Mouse (Mus musculus) left cerebral cortex, postnatal 36 days (tissue): ENCODE results near the gene Nav2. TPM values are rescaled to one million over a fixed set of nuclear protein-coding genes. Genes with fewer than 3 reads are reported as not detected.

Experiments
- DNase-seq, 2 experiments: peaks; one replicate each; pipeline ENCODE4 v3.0.0; 2021 to 2022; ENCODE audit warnings: low spot score in 2 of 2, mixed read lengths in 1 of 2
- intact Hi-C: fragments of 180-260 bp; cut with DNase I; formaldehyde crosslinking; loops from one replicate; pipeline ENCODE4 v1.15.1; 2025
- total RNA-seq, 2 experiments: library from RNA; stranded (reverse); gene quantifications; 2 replicates each; pipeline ENCODE4 v1.2.3; 2021

Gene Nav2
- total RNA-seq, 2 experiments from 2014 or later, result 62.0 to 120 TPM

DNA sequence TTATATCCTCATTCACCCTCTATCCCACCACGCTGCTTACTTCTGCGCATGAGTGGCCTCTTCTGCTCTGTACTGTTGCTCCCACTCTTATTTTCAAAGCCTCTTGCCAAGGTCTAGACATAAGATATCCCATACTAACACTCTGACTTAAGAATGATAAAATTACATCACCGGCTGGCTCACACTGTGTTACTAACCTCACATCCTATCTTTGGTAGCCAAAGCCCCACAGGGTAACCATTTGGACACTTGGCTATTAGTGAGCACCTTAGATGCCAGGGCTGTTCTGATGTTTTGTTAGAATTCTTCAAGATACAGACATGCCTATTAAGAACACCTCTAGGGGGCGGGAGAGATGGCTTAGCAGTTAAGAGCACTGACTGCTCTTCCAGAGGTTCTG is 502.4 kb downstream of the Nav2 start:
- intact Hi-C loops, result no loop called here
- no peak for DNase-seq

DNA sequence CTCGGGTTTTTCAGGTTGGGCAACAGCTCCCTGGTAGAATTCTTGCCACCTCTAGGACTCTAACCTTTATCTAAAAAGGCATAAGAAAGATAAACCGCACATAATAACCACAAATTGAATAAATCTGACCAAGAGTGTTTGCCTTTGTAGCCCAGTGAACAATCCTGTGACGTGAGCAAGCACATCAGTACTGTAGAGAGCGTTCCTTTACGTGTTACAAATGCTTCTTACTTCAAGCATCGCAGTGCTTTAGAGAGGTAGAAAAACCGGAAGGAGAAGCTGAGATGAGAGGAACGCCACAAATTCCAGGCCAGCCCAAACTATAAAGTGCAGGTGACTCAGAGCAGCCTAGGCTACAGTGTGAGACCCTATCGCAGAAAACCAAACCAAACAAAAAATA is 503.3 kb downstream of the Nav2 start:
- intact Hi-C loops, result no loop called here
- DNase-seq, result no peak

DNA sequence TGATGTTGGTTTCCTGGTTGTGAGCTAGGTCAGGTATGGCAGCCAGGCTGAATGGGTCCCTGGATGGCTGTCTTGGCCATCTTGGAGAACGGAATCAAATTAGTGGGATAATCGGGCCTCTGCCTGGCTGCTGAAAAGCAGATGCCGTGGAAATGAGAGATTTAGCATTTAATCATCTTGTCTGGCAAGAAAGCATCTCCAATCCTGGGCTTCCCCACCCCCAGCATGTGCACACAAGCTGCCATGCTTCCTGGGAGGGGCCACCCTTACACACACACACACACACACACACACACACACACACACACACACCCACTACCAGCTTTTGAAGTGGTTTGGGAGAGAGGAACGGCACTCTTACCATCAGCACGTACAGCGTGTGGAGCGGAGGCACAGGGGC is 506.6 kb downstream of the Nav2 start:
- intact Hi-C loops, result no loop called here
- DNase-seq, result no peak

DNA sequence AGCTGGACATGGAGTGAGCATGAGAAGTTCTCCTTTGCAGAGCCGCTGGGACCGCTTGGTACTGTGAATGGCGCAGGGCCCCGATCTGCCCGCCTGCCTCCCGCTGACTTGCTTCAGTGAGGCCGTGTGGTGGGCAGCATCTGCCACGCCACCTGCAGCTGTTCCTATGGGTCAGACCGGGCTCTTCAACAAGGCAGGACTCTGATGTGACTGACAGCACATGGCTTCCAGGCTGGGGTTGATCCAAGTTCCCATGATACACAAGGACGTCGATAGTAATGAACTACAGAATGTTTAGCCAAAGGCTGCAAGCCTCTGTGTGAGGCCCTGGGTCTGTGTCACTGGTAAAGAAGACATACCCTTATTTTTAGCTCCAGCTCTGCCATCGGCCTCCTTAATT is 507.2 kb downstream of the Nav2 start:
- DNase-seq, result no peak
- intact Hi-C loops, result no loop called here

DNA sequence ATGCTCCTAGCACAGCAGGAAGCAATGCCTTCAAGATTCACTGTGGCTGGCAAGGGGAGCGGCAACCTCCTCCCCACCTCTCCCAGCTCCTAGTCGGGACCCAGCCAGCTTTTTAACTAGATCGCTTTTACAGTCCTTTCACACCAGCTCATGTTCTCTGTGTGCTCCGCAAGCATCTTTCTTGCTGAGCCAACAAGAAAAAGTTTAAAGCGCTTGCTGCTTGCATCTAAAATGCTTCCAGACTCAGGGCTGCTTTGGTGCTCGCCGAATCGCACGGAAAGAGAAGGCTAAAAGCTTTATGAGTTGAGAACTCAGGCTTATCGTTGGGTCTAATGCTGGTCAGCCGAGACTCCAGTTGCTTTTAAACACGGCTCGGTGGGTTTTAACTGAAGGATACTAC is 510.3 kb downstream of the Nav2 start:
- DNase-seq, result no peak
- intact Hi-C loops, result no loop called here

DNA sequence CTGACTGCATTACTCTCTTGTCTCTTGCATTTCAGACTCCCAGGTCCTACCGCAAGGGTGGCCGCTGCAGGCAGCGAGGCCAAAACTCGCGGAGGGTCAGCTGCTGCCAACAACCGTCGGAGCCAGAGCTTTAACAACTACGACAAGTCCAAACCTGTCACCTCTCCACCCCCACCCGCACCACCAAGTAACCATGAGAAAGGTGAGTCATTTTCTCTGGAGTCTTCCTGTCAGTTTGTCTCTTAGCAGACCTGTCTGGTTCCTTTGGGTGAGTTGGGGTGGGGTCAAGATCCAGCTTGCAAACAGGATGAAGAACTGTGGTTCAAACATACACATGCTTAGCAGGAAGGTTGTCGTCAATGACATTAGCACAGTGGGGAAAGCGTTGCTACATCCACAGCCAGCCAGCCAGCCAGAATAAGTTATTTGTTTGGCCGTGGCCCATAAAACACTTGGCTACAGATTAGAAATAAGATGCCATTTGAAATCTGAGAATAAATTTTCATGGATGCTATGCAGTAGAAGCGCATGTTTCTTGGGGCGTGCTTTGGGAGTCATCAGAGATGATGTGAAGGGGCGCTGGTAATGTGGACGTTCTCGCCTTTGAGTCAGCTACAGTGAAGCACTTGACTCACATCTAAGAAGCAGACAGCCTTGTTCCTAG is 511.8 kb downstream of the Nav2 start:
- intact Hi-C loops, result no loop called here
- DNase-seq, result no peak

DNA sequence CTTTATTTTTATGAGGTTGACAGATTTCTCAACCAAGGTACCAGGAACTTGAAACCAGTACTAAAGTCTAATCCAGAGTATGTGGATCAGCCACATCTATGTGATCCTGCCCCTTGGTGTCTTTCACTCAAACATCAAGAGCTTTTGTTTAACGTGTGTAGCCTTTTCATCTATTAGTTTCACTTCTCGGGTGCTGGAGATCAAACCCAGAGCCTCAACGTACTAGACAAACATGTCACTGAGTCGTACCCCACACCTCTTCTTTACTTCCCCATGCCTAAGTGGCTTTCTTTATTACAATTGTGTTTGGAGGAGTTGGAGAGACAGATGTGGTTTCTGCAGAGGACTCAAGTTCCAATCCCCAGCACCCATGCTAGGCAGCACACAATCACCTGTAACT is 512.7 kb downstream of the Nav2 start:
- DNase-seq, result no peak
- intact Hi-C loops, result no loop called here

DNA sequence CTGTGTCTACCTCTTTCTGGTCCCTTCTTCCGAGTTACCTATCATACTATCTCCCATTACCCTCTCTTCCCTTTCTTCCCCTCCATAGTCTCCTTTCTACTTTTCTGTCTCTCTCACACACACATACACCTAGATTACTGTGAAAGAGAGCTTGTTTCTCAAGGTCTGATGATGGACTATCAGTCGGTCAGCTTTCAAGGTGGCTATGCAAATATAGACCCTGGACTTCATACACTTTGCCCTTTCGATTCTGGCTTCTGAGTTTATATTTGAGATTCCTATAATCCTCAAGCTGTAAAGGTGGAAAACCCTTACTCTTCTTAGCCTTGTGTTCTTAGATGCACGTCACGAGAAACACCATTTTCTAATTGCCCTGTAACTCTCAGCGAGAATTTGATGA is 515.4 kb downstream of the Nav2 start:
- intact Hi-C loops, result no loop called here
- DNase-seq, result no peak

DNA sequence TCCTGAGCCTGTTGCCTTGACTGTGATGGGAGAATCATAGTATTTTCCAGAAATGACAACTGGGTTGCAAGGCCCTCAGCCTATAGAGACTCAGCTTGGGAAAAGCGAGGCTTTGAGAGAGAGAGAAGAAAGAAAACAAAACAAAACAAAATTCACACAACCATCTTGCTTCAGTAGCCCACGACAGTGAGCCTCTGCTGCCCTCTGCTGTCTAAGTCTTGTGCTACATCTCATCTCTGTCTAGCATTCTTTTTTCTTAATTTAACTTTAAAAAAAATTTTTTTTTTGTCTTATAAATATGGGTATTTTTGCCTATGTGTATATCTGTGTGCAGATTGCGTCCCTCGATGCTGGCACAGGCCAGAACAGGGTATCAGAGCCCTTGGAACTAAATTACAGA is 517.5 kb downstream of the Nav2 start:
- DNase-seq, result no peak
- intact Hi-C loops, result loop anchor here (2.0 to 5.0 kb wide), 4 partner anchors 27 to 293 kb away; no protein-coding TSS in a partner anchor

DNA sequence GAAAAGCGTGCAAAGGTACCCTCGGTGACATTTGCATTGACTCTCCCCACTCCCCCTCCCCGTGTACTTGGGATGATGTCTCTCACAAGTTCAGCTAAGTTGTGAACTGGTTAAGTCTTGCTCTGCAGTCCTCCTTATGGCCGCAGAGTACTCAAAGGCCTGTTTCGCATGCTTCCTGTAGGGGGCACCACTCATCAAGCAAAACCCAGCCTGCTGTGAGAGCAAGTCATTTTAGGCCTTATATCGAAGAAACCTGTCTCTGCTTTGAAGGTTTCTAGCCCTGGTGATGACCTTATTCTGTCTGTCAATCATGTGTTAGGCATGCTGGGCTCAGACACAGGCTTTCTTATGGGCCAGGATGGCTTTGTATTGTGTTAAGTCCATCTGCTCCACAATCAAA is 519.3 kb downstream of the Nav2 start:
- no peak for DNase-seq
- intact Hi-C loops, result loop anchor here (2.0 to 5.0 kb wide), 4 partner anchors 29 to 295 kb away; no protein-coding TSS in a partner anchor

DNA sequence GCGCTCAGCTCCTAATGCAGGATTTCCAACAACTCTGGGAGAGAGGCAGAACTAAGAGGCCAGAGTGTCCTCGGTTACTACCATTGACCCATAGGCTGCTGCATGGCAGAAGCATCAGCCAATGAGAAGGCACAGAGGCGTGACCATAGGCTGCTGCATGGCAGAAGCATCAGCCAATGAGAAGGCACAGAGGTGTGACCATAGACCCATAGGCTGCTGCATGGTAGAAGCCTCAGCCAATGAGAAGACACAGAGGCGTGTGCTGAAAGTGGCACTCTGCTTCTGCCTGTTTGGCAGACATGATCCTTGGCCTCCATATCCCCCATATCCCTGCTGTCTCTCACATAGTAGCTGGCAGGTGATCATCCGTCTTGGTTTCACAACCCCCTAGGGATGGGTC is 520.4 kb downstream of the Nav2 start:
- no peak for DNase-seq
- intact Hi-C loops, result loop anchor here (5.0 kb wide), 2 partner anchors 157 to 177 kb away; no protein-coding TSS in a partner anchor

DNA sequence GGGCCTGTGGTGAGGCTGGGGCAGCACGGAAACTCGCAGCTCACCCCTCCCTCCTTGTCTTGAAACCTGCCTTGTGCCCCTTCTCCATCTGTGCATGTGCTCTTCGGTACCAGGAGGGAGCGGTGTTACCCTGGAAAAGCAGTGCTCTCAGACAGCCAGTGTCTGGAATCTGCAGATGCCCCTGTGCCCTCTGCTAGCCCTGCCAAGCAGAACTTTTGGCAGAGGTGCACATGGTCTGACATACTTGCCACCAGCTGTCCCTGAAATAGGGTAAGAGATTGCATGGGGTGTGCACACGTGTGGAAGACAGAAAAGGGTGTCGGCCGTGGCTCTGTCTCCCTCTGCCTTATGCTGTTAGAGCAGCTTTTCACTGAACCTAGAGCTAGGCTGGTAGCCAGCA is 522.3 kb downstream of the Nav2 start:
- DNase-seq, result no peak
- intact Hi-C loops, result no loop called here

DNA sequence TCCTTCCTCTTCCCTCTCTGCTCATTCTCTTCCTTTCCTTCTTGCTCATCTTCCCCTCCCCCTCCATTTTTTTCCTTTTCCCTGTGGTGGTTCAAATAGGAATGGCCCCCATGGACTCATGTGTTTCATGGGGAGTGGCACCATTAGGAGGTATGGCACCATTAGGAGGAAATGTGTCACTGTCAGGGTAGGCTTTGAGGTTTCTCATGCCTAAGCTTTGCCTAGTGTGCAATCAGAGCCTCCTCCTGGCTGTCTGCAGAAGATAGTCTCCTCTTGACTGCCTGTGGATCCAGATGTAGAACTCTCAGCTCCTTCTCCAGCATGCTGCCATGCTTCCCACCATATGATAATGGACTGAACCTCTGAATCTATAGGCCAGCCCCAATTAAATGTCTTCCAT is 525.4 kb downstream of the Nav2 start:
- intact Hi-C loops, result no loop called here
- no peak for DNase-seq

DNA sequence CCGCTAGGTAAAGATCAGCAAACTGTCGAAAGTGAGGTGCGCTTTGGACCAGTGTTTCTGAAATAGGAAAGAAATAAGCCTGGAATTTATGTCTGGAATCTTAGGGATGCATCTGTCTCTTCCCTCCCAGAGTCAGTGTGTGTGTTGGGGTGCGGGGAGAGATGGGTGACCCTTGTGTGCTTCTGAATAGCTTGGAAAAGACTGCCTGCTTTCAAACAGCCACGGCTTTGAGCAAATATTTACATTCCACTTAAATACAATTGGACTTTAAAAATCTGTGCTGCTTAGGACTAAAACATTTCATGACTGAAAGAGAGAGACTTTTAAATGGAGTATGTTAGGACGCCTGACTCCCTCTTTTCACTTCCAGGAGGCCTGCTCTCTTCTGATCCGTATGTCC is 528.0 kb downstream of the Nav2 start:
- DNase-seq, result no peak
- intact Hi-C loops, result no loop called here

DNA sequence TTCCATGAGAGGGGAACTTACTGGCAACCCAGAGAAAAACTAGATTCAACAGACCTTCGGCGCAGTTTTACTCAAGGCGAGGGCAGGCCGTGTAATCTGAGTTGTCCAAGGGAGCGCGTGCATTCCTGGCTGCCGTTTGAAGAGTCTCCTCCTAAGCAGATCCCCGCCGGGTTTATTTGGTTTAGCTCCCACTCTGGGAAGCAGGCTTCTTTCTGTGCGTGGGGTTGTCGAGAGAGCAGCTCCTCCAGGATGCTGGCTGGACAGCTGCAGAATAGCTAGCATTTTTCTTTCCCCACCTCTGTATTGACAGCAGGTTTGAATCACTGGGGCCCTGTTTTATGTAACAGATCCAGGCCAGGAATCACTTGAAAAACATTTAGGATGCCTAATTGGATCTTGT is 529.4 kb downstream of the Nav2 start:
- peak; percentile 70 to 73 for DNase-seq
- intact Hi-C loops, result no loop called here

DNA sequence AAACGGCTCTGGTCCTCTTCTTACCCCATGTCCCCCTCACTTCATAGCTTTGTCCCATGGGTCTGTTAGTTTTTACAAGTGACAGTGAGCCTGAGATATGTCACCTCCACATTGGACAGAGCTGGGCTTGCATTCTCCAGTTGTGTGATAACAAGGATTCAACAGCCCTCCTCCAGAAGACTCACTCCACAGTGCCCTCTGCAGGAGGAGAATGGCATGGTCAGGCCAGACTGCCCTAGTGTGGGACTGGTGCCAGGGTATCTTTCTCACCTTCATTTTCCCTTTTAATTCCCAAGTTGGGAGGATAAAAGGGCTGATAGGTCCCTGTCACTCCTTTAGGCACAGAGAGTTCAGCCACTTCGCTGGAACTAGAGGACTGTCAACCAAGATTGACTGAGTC is 530.6 kb downstream of the Nav2 start:
- DNase-seq, result no peak
- intact Hi-C loops, result no loop called here

DNA sequence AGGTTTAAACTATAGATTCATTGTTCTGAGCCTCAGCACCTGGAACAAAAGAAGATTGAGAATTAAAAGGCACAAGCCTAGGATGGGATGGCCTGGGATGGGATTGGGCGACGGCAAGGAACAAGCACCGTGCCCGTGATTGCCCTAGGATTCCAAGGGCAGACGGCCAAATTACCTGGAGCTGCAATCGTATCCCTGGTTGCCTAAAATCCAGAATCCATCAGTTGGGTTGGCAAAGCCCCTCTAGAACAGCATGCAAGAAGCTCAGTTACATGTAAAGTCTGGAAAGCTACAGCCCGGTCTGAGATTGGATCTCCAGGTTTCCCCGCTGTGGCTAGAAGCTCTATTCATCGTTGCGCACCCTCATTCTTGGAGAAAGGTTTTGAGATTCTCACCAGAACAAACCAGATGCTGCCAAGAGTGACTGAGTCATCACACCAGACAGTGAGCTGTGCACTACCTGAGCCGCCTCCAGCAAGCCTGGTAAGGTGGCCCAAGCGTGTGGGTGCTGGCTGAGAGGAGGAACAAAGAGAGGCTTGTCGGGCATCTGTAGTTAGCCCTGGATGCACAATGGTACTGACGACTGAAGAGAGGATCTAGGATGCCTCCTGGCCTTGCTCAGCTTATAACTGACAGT is 531.9 kb downstream of the Nav2 start:
- DNase-seq, result peak; percentile 71 to 72

DNA sequence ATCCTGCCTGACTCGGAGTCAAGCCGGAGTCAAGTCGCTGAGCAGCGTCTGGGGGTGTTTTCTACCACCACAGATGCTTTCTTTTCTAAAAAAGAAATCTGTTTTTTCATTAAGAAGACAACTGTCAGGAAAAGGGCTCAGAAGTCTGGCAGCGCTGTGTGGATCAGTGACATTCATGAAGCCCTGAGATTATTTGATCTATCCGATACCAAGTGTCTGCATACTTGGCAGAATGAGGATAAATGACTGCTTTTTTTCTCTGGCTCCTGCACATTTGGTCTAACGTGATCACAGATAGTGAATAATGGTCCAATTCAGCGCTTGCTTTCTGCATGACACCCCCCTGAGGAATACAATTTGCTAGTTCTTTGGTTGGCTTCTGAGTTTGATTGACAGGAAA is 533.7 kb downstream of the Nav2 start:
- no peak for DNase-seq
- intact Hi-C loops, result no loop called here

More for the DNA sequence above, 531.9 kb downstream of the Nav2 start:
- intact Hi-C loops, result no loop called here

DNA sequence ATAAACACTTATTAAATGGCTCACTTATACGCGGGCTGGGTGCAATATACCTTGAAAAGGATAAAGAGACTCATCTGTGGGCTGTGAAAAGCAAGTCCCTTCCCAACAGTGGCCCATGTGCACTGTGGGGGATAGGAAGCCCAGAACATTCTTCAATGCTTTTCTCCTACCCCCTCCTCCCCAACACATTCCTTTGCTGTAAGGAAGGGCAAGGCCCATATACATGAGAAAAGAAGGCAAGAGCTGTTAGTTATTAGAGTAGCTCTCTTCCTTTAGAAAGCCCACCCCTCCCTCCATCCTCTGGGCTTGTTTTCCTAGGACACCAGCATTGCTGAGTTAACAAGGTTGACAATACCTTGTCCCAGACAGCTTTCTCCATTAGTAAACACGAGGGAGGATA is 540.1 kb downstream of the Nav2 start:
- DNase-seq, result no peak
- intact Hi-C loops, result no loop called here

DNA sequence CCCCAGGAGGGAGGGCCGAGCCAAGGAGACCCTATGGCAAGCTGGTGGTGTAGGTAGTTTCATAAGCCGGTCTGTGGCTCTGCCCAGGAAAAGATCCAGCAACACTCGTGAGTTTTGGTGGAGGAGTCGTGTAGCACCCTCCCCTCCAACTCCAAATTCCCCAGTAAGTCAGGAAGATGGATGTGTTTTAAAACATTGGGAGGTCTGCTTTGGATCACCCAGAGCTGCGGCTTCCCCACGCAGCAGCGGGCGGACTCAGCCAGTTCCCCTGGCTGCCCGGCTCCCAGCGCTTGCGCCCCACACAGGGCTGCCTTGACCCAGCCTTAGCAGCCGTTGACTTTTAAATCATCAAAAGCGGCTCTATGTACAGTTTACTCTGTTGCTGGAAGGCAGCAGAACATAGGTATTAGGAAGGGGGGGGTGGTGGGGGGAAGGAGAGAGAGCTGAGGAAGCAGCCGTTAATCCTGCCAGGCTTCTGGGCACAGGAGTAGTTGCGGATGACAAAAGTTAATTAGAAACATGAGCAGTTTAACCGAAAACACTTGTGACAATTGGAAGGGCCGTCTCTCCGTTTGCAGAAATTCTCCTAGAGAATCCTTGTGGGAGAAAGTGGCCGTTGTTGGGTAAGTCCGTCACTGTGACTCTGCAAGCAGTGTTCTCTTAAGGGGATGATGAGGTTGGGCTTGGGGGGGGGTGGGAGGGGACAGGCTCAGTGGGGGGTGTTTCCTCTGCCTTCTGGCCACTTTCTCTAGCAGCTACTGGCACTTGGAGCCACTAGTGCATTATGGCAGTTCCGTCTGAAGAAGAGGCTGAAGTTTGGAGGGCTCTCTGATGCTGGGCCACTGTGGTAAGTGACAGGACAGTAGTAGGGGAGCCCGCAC is 542.0 kb downstream of the Nav2 start:
- intact Hi-C loops, result no loop called here
- DNase-seq, result no peak

DNA sequence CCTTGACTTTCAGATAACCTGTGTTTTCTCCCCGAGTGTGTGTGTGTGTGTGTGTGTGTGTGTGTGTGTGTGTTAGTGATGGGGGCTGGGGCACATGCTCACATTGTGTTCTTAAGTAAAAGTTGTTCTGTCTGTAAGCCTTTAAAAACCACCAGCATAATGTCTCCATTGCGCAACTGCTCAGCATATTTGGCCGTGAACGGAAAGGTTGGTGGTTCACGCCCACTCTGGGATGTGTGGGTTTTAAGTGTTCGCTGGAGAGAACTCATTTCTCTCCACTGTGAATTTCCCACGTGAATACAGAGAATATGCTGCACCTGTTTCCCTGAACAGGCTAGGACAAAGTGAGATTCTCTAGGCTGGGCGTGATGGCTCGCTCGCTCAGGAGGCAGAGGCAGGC is 542.7 kb downstream of the Nav2 start:
- intact Hi-C loops, result no loop called here
- DNase-seq, result peak; percentile 66 to 74
